In the genomic region with DNA sequence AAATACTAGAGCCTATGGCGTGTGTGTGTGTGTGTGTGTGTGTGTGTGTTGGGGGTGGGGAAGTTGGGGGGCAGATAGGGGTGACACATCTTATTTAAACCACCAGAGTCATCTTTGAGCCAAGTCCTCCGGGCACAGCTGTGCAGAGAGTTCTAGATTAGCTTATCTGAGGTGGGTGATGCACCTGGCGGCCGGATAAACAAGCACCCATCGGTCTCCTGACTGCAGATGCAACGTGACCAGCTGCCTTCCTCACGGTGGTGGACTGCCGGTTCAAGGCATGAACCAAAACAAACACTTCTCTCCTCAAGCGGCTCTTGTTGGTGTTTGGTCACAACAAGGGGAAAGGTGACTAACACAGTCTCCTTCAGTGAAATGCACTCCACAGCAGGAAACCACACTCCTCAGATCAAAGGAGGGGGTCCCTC, we compare ENCODE assay signal across 10 mouse cellular contexts. TPM values are rescaled to one million over a fixed set of nuclear protein-coding genes. Genes with fewer than 3 reads are reported as not detected.
DNase-seq lines count a peak whose midpoint lies in the region; ATAC-seq and TF ChIP-seq lines count a peak whose summit lies in the region.
"Had no signal": no experiment of that assay in that cellular context is flagged by ENCODE, and none has a peak within 500 bp of the region (broad histone marks: within the 10 kb centered on the region; RNA-seq: fewer than 3 reads in every experiment).

No protein-coding gene starts in this region.

- WGBS in intestine, postnatal 0 days: 36% methylated on average over 9 of the region's 9 CpGs
- WGBS in lung, embryonic 16.5 days: 27% methylated on average over 9 of the region's 9 CpGs
- 78% methylated on average over 9 of the region's 9 CpGs for WGBS in hindbrain, embryonic 16.5 days

- H3K9me3 ChIP-seq in MEL (replicated peaks; ENCODE audit: insufficient read depth, low read length): no peaks in the 10 kb centered on the region
- H3K9me3 ChIP-seq in intestine, postnatal 0 days (ENCODE audit: control insufficient read depth): no peaks in the 10 kb centered on the region
- no peaks in the 10 kb centered on the region for H3K9me3 ChIP-seq in lung, embryonic 16.5 days (ENCODE audit: control insufficient read depth, low read length)
- no peaks in the 10 kb centered on the region for H3K9me3 ChIP-seq in hindbrain, embryonic 16.5 days (ENCODE audit: control insufficient read depth, low read length)

- H3K4me1 ChIP-seq in MEL (ENCODE audit: control insufficient read depth in 1 of 2, insufficient read depth in 2 of 2, low read length in 2 of 2): peaks cover 6 to 39% of the 10 kb centered on the region in 2 experiments; a peak in 3 of 4 replicates
- H3K4me1 ChIP-seq in intestine, postnatal 0 days (replicated peaks; ENCODE audit: control insufficient read depth, insufficient read depth, low read length): peaks cover 6% of the 10 kb centered on the region; the same call in 1 of the 2 replicates
- H3K4me1 ChIP-seq in lung, embryonic 16.5 days (replicated peaks; ENCODE audit: control insufficient read depth, insufficient read depth, low read length): peaks cover 7% of the 10 kb centered on the region
- no peaks in the 10 kb centered on the region for H3K4me1 ChIP-seq in hindbrain, embryonic 16.5 days (ENCODE audit: control insufficient read depth, insufficient read depth, low read depth, low read length)

- TF ChIP-seq RAD21 in MEL (IDR thresholded peaks at IDR 0.05; ENCODE audit: low read depth, low read length): no peak

- peak overlapping the region; percentile 36 for H3K27ac ChIP-seq in MEL (ENCODE audit: control insufficient read depth, low read depth, low read length)
- H3K27ac ChIP-seq in intestine, postnatal 0 days (ENCODE audit: low read depth, low read length): no peak overlapping the region
- no peak overlapping the region for H3K27ac ChIP-seq in lung, embryonic 16.5 days (ENCODE audit: low read length)
- no peak overlapping the region for H3K27ac ChIP-seq in hindbrain, embryonic 16.5 days (ENCODE audit: low read depth, low read length)

- H3K9ac ChIP-seq in MEL (ENCODE audit: control insufficient read depth, low read depth, low read length, poor library complexity, severe bottlenecking): no peak overlapping the region
- no peak overlapping the region for H3K9ac ChIP-seq in intestine, postnatal 0 days (ENCODE audit: low read depth, low read length)
- no peak overlapping the region for H3K9ac ChIP-seq in lung, embryonic 16.5 days (ENCODE audit: low read length)
- no peak overlapping the region for H3K9ac ChIP-seq in hindbrain, embryonic 16.5 days (ENCODE audit: low read depth, low read length)

- TF ChIP-seq POLR2A in MEL (IDR thresholded peaks at IDR 0.05; ENCODE audit: control insufficient read depth in 1 of 2, insufficient read depth in 1 of 2, low read depth in 1 of 2, low read length in 2 of 2, poor library complexity in 1 of 2): no peak

- peak; percentile 80 for DNase-seq in MEL (ENCODE audit: low read depth, low spot score)
- DNase-seq in splenic B cell, adult 2 months (ENCODE audit: low read depth, low spot score): peak; percentile 66
- DNase-seq in cerebellum, adult 9-11 months: no peak
- no peak for DNase-seq in adrenal gland, adult 8-10 months
- no peak for DNase-seq in layer of hippocampus, adult 9-10 months (ENCODE audit: low spot score)
- DNase-seq: heart, postnatal 10 days; midbrain, embryonic 14.5 days had no signal

- no peaks in the 10 kb centered on the region for H3K79me2 ChIP-seq in MEL (ENCODE audit: control insufficient read depth, insufficient read depth, low read length, poor library complexity)

- H3K4me2 ChIP-seq in intestine, postnatal 0 days (replicated peaks; ENCODE audit: low read depth): no peak overlapping the region
- H3K4me2 ChIP-seq in lung, embryonic 16.5 days (ENCODE audit: low read depth, low read length): no peak overlapping the region
- no peak overlapping the region for H3K4me2 ChIP-seq in hindbrain, embryonic 16.5 days (ENCODE audit: low read length)

- no peak for TF ChIP-seq CTCF in MEL (IDR thresholded peaks at IDR 0.05 in 2 of 3, conservative IDR thresholded peaks at IDR 0.05 in 1 of 3; ENCODE audit: control insufficient read depth in 1 of 3, insufficient read depth in 1 of 3, low read depth in 2 of 3, low read length in 3 of 3, poor library complexity in 1 of 3, severe bottlenecking in 1 of 3)
- no peak for TF ChIP-seq CTCF in intestine, postnatal 0 days (IDR thresholded peaks at IDR 0.05; ENCODE audit: low read depth)

- peak; percentile 83 to 94 for TF ChIP-seq EP300 in MEL (IDR thresholded peaks at IDR 0.05; ENCODE audit: low read depth in 1 of 2, low read length in 2 of 2)

- no peaks in the 10 kb centered on the region for H3K27me3 ChIP-seq in MEL (ENCODE audit: control insufficient read depth in 1 of 2, insufficient read depth in 2 of 2, low read length in 2 of 2)
- no peaks in the 10 kb centered on the region for H3K27me3 ChIP-seq in intestine, postnatal 0 days (replicated peaks; ENCODE audit: control insufficient read depth, insufficient read depth, low read length)
- H3K27me3 ChIP-seq in lung, embryonic 16.5 days (ENCODE audit: control insufficient read depth, insufficient read depth, low read depth, low read length): no peaks in the 10 kb centered on the region
- H3K27me3 ChIP-seq in splenic B cell, adult 2 months (ENCODE audit: control insufficient read depth, insufficient read depth, low read length, poor library complexity, severe bottlenecking): no peaks in the 10 kb centered on the region
- no peaks in the 10 kb centered on the region for H3K27me3 ChIP-seq in hindbrain, embryonic 16.5 days (replicated peaks; ENCODE audit: control insufficient read depth, insufficient read depth, low read length)

- peak overlapping the region; percentile 17 to 39; a peak in 3 of 4 replicates for H3K4me3 ChIP-seq in MEL (ENCODE audit: control insufficient read depth in 1 of 2, insufficient read depth in 1 of 2, low read depth in 2 of 2, low read length in 2 of 2)
- no peak overlapping the region for H3K4me3 ChIP-seq in intestine, postnatal 0 days (ENCODE audit: low read depth, low read length)
- H3K4me3 ChIP-seq in lung, embryonic 16.5 days (ENCODE audit: low read length): no peak overlapping the region
- H3K4me3 ChIP-seq in hindbrain, embryonic 16.5 days (ENCODE audit: low read length): no peak overlapping the region

- peaks cover 0 to 17% of the 10 kb centered on the region in 2 experiments; a peak in 2 of 4 replicates for H3K36me3 ChIP-seq in MEL (ENCODE audit: control insufficient read depth in 1 of 2, insufficient read depth in 2 of 2, low read length in 2 of 2)
- H3K36me3 ChIP-seq in intestine, postnatal 0 days (ENCODE audit: control insufficient read depth, insufficient read depth): no peaks in the 10 kb centered on the region
- H3K36me3 ChIP-seq in lung, embryonic 16.5 days (ENCODE audit: control insufficient read depth, insufficient read depth, low read length): no peaks in the 10 kb centered on the region
- H3K36me3 ChIP-seq in splenic B cell, adult 2 months (ENCODE audit: control insufficient read depth, insufficient read depth, low read length, poor library complexity, severe bottlenecking): no peaks in the 10 kb centered on the region
- H3K36me3 ChIP-seq in hindbrain, embryonic 16.5 days (ENCODE audit: control insufficient read depth, insufficient read depth, low read length): no peaks in the 10 kb centered on the region

- peak; percentile 42; the same call in 1 of the 2 replicates for ATAC-seq in intestine, postnatal 0 days
- peak; percentile 27; the same call in 1 of the 2 replicates for ATAC-seq in lung, embryonic 16.5 days (ENCODE audit: low read depth)
- ATAC-seq in hindbrain, embryonic 16.5 days: no peak

TF ChIP-seq in MEL, 35 proteins besides CTCF, POLR2A, EP300 and RAD21 (continues in another document):
- peak; percentile 15; the same call in 1 of the 2 replicates for TF ChIP-seq NRF1 (IDR thresholded peaks at IDR 0.05; ENCODE audit: insufficient read depth, low read depth, low read length, poor library complexity, severe bottlenecking)
- TF ChIP-seq TBP (IDR thresholded peaks at IDR 0.05; ENCODE audit: low read depth, low read length): no peak
- no peak for TF ChIP-seq E2F4 (IDR thresholded peaks at IDR 0.05; ENCODE audit: borderline replicate concordance, low read depth, low read length)
- TF ChIP-seq CHD1 (IDR thresholded peaks at IDR 0.05; ENCODE audit: low read depth, low read length): no peak
- 0 out of 2 replicates have a peak, but pooled peaks have one; percentile 40 for TF ChIP-seq ZMIZ1 (IDR thresholded peaks at IDR 0.05; ENCODE audit: low read depth, low read length)
- TF ChIP-seq MAFK (IDR thresholded peaks at IDR 0.05; ENCODE audit: borderline replicate concordance, low read depth, low read length): peak; percentile 60; the same call in 1 of the 2 replicates
- peak; percentile 39; the same call in 1 of the 2 replicates for TF ChIP-seq MAZ (IDR thresholded peaks at IDR 0.05; ENCODE audit: low read depth, low read length)
- peak; percentile 48; the same call in 1 of the 2 replicates for TF ChIP-seq MYB (IDR thresholded peaks at IDR 0.05; ENCODE audit: low read depth, low read length)
- TF ChIP-seq POLR2AphosphoS2 (IDR thresholded peaks at IDR 0.05; ENCODE audit: low read length): no peak
- TF ChIP-seq ETS1 (IDR thresholded peaks at IDR 0.05; ENCODE audit: low read depth, low read length): peak; percentile 99
- peak; percentile 71 for TF ChIP-seq USF1 (IDR thresholded peaks at IDR 0.05; ENCODE audit: low read depth, low read length)
- TF ChIP-seq USF2 (IDR thresholded peaks at IDR 0.05; ENCODE audit: borderline replicate concordance in 1 of 2, insufficient read depth in 1 of 2, low read depth in 1 of 2, low read length in 2 of 2): no peak
- TF ChIP-seq ZC3H11A (IDR thresholded peaks at IDR 0.05; ENCODE audit: low read depth, low read length): no peak
- TF ChIP-seq HCFC1 (IDR thresholded peaks at IDR 0.05; ENCODE audit: low read depth, low read length): 0 out of 2 replicates have a peak, but pooled peaks have one; percentile 20
- peak; percentile 41; the same call in 1 of the 2 replicates for TF ChIP-seq MXI1 (IDR thresholded peaks at IDR 0.05; ENCODE audit: low read depth, low read length)
- peak; percentile 50 for TF ChIP-seq KAT2A (conservative IDR thresholded peaks at IDR 0.05; ENCODE audit: low read depth, low read length)
- peak; percentile 39; the same call in 1 of the 2 replicates for TF ChIP-seq GABPA (IDR thresholded peaks at IDR 0.05; ENCODE audit: low read depth, low read length)

RNA-seq across cellular contexts. Expression of gene Ppp2r5a, which starts 42.8 kb away (rescaled TPM):
- total RNA-seq in MEL (2012; rRNA removed): 46.6 and 55.7 TPM in 2 replicates
- 10 to 100 TPM in 1 of 2 experiments, not detected in 1; 48.6 TPM for polyA plus RNA-seq in MEL (2012; ENCODE audit: insufficient read depth in 1 of 2, insufficient read length in 2 of 2, low read depth in 1 of 2, low replicate concordance in 2 of 2, missing spikeins in 1 of 2)
- 28.7 and 31.7 TPM in 2 replicates for polyA plus RNA-seq in intestine, postnatal 0 days (2015; fragmentation: Nextera tagmentation; extraction: Ambion mirVana)
- 18.4 and 21.7 TPM in 2 replicates for polyA plus RNA-seq in lung, embryonic 16.5 days (2015; fragmentation: Nextera tagmentation; extraction: Ambion mirVana)
- 6.3 and 6.7 TPM in 2 replicates for polyA plus RNA-seq in hindbrain, embryonic 16.5 days (2015; fragmentation: Nextera tagmentation; extraction: Ambion mirVana)
- total RNA-seq in adrenal gland, adult 8-10 months (2022): 100 to 1,000 TPM in 3 of 4 experiments, 10 to 100 TPM in 1; 91.2 to 155 (median 133) TPM

Comparison
In these comparisons a context has a peak if more than half of its experiments do, and no peak if none do; other contexts are left out.
1. DNase-seq: peak in MEL (single experiment) and splenic B cell, adult 2 months (single experiment); none in cerebellum, adult 9-11 months (single experiment), adrenal gland, adult 8-10 months (single experiment) and layer of hippocampus, adult 9-10 months (single experiment).
2. H3K4me3 ChIP-seq: peak in MEL (2 of 2); none in intestine, postnatal 0 days (single experiment), lung, embryonic 16.5 days (single experiment) and hindbrain, embryonic 16.5 days (single experiment).